Mouse (Mus musculus): ENCODE measurements at regions not wholly inside any gene's neighbourhood (a gene's known extent, or its start where the extent isn't known, plus 50 kb on each side); places are given as distances from the start of the nearest gene placed in this dataset.
"Not testable (repeated sequence)": the region's sequence is repeated elsewhere in the genome, so short reads cannot be mapped to it uniquely, and the experiment has no call there.

DNA sequence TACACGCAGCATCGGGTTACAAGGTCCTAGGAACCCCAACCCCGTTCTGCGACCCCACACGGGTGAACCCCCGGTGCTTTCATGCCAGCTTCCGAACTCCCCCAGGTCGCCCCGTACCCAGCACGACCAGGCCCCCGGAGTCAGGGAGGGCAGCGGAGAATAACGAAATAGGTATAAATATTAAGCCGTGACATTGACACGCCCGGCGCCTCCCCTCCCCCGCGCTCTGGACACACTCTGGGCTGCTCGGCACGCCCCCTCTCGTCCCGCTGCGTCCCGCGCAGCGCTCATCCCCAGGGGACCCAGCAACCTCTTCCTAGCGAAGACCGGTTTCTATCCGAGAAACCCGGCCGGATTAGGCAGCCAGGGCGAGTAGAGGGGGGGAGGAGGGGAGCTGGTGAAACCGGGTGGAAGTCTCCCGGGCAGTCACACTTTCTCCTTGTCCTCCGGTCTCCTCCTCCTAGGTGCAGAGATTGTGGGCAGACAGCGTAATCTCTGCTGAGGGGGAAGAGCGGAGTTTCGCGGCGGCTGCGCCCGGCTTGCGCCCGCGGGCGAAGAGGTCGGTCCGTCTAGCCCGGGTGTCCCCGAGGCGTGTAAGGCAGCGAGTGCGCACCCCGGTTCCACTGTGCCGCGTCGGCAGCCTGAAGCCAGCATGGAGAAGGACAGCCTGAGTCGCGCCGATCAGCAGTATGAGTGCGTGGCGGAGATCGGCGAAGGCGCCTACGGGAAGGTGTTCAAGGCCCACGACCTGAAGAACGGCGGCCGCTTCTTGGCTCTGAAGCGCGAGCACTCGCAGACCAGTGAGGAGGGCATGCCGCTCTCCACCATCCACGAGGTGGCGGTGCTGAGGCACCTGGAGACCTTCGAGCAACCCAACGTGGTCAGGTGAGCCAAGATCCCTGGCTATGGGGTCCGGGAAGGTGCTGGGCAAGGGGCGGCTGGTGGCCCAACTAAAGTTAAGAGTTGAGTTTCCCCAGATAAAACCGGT lies 177.1 kb upstream of the Gdi2 start:
- H3K4me3 ChIP-seq (ENCODE audit: insufficient read depth in 1 of 2, low read depth in 2 of 2, low read length in 2 of 2): peak overlapping the region; percentile 29 to 35
- 1% methylated on average over 82 of the region's 82 CpGs for WGBS (ENCODE audit: insufficient replicate concordance)
- no peak for DNase-seq (ENCODE audit: low read depth in 3 of 3, low spot score in 3 of 3)

DNA sequence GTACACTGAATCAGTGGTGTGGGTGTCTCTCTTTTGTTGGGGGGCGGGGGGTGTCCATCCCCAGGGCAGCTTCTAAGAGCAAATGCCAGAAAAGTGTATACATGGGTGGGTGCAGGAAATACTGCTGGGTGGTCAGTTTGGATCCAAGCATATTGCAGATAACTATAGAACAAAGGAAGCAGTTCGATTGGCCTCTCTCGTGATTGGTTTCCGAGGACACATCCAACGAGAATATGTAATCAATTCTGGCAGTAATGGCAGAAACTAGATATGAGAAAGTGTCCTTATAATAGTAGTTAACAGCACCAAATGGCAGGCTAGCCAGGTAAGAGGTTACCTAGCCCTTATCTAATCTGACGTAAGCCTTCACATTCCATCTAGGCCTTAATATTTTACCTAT lies 165.2 kb upstream of the Gdi2 start:
- H3K9me3 ChIP-seq (ENCODE audit: control insufficient read depth, low read length): no peaks in the 10 kb centered on the region
- no peaks in the 10 kb centered on the region for H3K27me3 ChIP-seq (ENCODE audit: control insufficient read depth, insufficient read depth, low read length)
- DNase-seq (ENCODE audit: low read depth in 3 of 3, low spot score in 3 of 3) (peak in 2 of 3 experiments; percentile 9 to 35), ATAC-seq (ENCODE audit: insufficient read depth) (no peak)
- TF ChIP-seq CTCF (IDR thresholded peaks at IDR 0.05; ENCODE audit: low read depth) (no peak), EP300 (IDR thresholded peaks at IDR 0.05; ENCODE audit: low read depth) (no peak)
- H3K4me2 ChIP-seq (ENCODE audit: low read depth): no peak overlapping the region
- H3K27ac ChIP-seq: no peak overlapping the region
- no peaks in the 10 kb centered on the region for H3K36me3 ChIP-seq (replicated peaks; ENCODE audit: control insufficient read depth, insufficient read depth, low read depth)
- no peak overlapping the region for H3K9ac ChIP-seq (replicated peaks)
- no peaks in the 10 kb centered on the region for H3K4me1 ChIP-seq (replicated peaks; ENCODE audit: control insufficient read depth in 2 of 2, insufficient read depth in 2 of 2, low read length in 1 of 2)
- 57% methylated on average over 6 of the region's 6 CpGs for WGBS (ENCODE audit: insufficient replicate concordance)
- H3K4me3 ChIP-seq (ENCODE audit: insufficient read depth in 1 of 2, low read depth in 2 of 2, low read length in 2 of 2): no peak overlapping the region

More for the DNA sequence above, 177.1 kb upstream of the Gdi2 start:
- TF ChIP-seq EP300 (IDR thresholded peaks at IDR 0.05; ENCODE audit: low read depth) (no peak), CTCF (IDR thresholded peaks at IDR 0.05; ENCODE audit: low read depth) (peak; percentile 66)
- H3K36me3 ChIP-seq (replicated peaks; ENCODE audit: control insufficient read depth, insufficient read depth, low read depth): no peaks in the 10 kb centered on the region
- no peak overlapping the region for H3K9ac ChIP-seq (replicated peaks)
- H3K27ac ChIP-seq: no peak overlapping the region
- peak overlapping the region; percentile 55 for H3K4me2 ChIP-seq (ENCODE audit: low read depth)
- no peaks in the 10 kb centered on the region for H3K4me1 ChIP-seq (replicated peaks; ENCODE audit: control insufficient read depth in 2 of 2, insufficient read depth in 2 of 2, low read length in 1 of 2)
- no peaks in the 10 kb centered on the region for H3K9me3 ChIP-seq (ENCODE audit: control insufficient read depth, low read length)
- 0 out of 2 replicates have a peak, but pooled peaks have one; percentile 26 for ATAC-seq (ENCODE audit: insufficient read depth)
- peaks cover 38% of the 10 kb centered on the region for H3K27me3 ChIP-seq (ENCODE audit: control insufficient read depth, insufficient read depth, low read length)

DNA sequence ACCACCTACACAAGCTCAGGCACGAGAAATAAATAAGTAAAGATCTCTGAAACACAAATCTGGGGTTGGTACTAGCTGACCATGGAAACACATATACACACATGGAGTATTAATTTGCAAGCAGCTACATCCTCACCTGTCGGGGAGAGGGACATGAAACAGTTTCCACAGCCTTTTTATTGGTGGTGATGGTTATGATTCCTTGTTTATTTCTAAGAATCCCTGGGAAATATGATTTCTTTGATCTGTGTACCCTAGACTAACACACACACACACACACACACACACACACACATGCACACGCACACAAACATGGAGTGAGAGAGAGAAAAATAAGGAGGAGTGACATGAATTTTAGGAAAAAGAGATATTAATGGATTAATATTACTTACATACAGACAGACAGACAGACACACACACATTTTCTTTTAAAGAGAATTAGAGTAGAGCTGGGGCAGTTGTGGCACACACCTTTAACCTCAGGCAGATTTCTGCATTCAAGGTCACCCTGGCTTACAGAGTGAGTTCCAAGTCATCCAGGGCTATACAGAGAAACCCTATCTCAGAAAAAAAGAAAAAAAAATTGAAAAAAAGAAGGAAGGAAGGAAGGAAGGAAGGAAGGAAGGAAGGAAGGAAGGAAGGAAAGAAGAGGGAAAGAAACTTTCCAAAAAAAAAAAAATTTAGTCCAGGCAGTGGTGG lies 164.2 kb upstream of the Gdi2 start:
- ATAC-seq (ENCODE audit: insufficient read depth): not testable (repeated sequence)
- peak; percentile 54 to 67 (median 64) for DNase-seq (ENCODE audit: low read depth in 3 of 3, low spot score in 3 of 3)
- 35% methylated on average over 3 of the region's 3 CpGs for WGBS (ENCODE audit: insufficient replicate concordance)

DNA sequence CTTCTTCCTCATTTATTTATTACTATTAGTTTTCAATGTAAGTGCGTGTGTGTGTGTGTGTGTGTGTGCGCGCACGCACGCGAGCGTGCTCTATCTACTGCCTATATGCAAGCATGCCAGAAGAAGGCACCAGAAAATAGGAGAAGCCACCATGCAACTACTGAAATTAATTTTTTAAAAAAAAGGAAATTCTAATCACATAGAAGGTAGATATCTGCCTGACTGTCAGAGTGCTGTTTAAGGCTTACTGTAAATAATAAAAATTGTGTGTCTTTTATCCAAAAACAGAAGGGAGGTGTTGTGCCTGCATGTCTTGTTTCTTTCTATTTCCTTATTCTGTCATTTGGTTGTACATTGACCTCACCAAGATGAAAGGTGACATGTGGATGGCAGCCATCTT lies 163.1 kb upstream of the Gdi2 start:
- 86% methylated on average over 7 of the region's 7 CpGs for WGBS (ENCODE audit: insufficient replicate concordance)
- peak in 1 of 3 experiments; percentile 35 for DNase-seq (ENCODE audit: low read depth in 3 of 3, low spot score in 3 of 3)
- Histone ChIP-seq H3K9ac (replicated peaks) (no peak overlapping the region), H3K36me3 (replicated peaks; ENCODE audit: control insufficient read depth, insufficient read depth, low read depth) (no peaks in the 10 kb centered on the region), H3K4me2 (ENCODE audit: low read depth) (no peak overlapping the region), H3K4me1 (replicated peaks; ENCODE audit: control insufficient read depth in 2 of 2, insufficient read depth in 2 of 2, low read length in 1 of 2) (no peaks in the 10 kb centered on the region), H3K9me3 (ENCODE audit: control insufficient read depth, low read length) (no peaks in the 10 kb centered on the region), H3K4me3 (ENCODE audit: insufficient read depth in 1 of 2, low read depth in 2 of 2, low read length in 2 of 2) (no peak overlapping the region), H3K27ac (no peak overlapping the region), H3K27me3 (ENCODE audit: control insufficient read depth, insufficient read depth, low read length) (no peaks in the 10 kb centered on the region)
- no peak for TF ChIP-seq CTCF (IDR thresholded peaks at IDR 0.05; ENCODE audit: low read depth)
- TF ChIP-seq EP300 (IDR thresholded peaks at IDR 0.05; ENCODE audit: low read depth): no peak
- no peak for ATAC-seq (ENCODE audit: insufficient read depth)

More for the DNA sequence above, 164.2 kb upstream of the Gdi2 start:
- H3K9ac ChIP-seq (replicated peaks); H3K36me3 ChIP-seq (replicated peaks; ENCODE audit: control insufficient read depth, insufficient read depth, low read depth); H3K4me1 ChIP-seq (replicated peaks; ENCODE audit: control insufficient read depth in 2 of 2, insufficient read depth in 2 of 2, low read length in 1 of 2); H3K9me3 ChIP-seq (ENCODE audit: control insufficient read depth, low read length); H3K27ac ChIP-seq; H3K4me2 ChIP-seq (ENCODE audit: low read depth); H3K4me3 ChIP-seq (ENCODE audit: insufficient read depth in 1 of 2, low read depth in 2 of 2, low read length in 2 of 2); H3K27me3 ChIP-seq (ENCODE audit: control insufficient read depth, insufficient read depth, low read length): not testable (repeated sequence)

DNA sequence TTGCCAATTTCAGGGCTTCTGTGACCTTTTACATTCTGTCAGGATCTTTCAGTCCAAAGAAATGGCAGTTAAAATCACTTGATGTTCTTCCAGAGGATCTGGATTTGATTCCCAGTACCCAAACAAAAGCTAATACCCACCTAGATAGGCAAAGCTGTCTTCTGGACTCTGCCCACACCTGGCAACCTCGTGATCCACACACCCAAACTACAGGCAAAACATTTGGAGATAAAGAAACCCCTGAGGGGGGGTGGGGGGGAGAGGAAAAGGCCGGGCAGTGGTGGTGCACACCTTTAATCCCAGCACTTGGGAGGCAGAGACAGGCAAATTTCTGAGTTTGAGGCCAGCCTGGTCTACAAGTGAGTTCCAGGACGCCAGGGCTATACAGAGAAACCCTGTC lies 160.1 kb upstream of the Gdi2 start:
- not testable (repeated sequence) for H3K9me3 ChIP-seq (ENCODE audit: control insufficient read depth, low read length); H3K4me2 ChIP-seq (ENCODE audit: low read depth); H3K27ac ChIP-seq; H3K4me3 ChIP-seq (ENCODE audit: insufficient read depth in 1 of 2, low read depth in 2 of 2, low read length in 2 of 2); DNase-seq (ENCODE audit: low read depth in 3 of 3, low spot score in 3 of 3); H3K4me1 ChIP-seq (replicated peaks; ENCODE audit: control insufficient read depth in 2 of 2, insufficient read depth in 2 of 2, low read length in 1 of 2); H3K9ac ChIP-seq (replicated peaks); ATAC-seq (ENCODE audit: insufficient read depth); H3K27me3 ChIP-seq (ENCODE audit: control insufficient read depth, insufficient read depth, low read length); H3K36me3 ChIP-seq (replicated peaks; ENCODE audit: control insufficient read depth, insufficient read depth, low read depth)
- WGBS (ENCODE audit: insufficient replicate concordance): 39% methylated on average over 3 of the region's 3 CpGs

DNA sequence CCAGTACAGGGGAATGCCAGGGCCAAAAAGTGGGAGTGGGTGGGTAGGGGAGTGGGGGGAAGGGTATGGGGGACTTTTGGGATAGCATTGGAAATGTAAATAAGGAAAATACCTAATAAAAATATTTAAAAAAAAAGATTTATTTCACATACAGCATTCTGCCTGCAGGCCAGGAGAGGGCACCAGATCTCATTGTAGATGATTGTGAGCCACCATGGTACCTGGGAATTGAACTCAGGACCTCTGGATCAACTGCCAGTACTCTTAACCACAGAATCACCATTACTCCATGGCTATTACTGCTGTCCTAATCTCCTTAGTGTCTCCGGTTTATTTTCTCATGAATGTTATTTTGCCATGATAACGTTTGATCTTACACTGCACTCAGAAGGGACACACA lies 132.1 kb upstream of the Gdi2 start:
- WGBS (ENCODE audit: insufficient replicate concordance): 58% methylated on average over 2 of the region's 2 CpGs
- H3K9me3 ChIP-seq (ENCODE audit: control insufficient read depth, low read length); ATAC-seq (ENCODE audit: insufficient read depth); H3K27me3 ChIP-seq (ENCODE audit: control insufficient read depth, insufficient read depth, low read length); DNase-seq (ENCODE audit: low read depth in 3 of 3, low spot score in 3 of 3); H3K27ac ChIP-seq; H3K36me3 ChIP-seq (replicated peaks; ENCODE audit: control insufficient read depth, insufficient read depth, low read depth); H3K9ac ChIP-seq (replicated peaks); H3K4me1 ChIP-seq (replicated peaks; ENCODE audit: control insufficient read depth in 2 of 2, insufficient read depth in 2 of 2, low read length in 1 of 2); H3K4me2 ChIP-seq (ENCODE audit: low read depth); H3K4me3 ChIP-seq (ENCODE audit: insufficient read depth in 1 of 2, low read depth in 2 of 2, low read length in 2 of 2): not testable (repeated sequence)
